Mouse (Mus musculus): ENCODE results near the gene Rabep2.

GRCm38 (mm10) chr7:126383565-126383964 is 45.0 kb upstream of the Rabep2 start:
- TF ChIP-seq POLR2A (IDR thresholded peaks at IDR 0.05; ENCODE audit: low read depth, low read length) (no peak), CTCF (IDR thresholded peaks at IDR 0.05; ENCODE audit: borderline replicate concordance, insufficient read depth, low read length) (no peak)

Measured in embryonic fibroblast, embryonic 13.5 days (primary cell).